Mouse (Mus musculus) C2C12 (cell line): ENCODE results near the gene Xpnpep1.

Experiments
- CEBPB ChIP-seq: IDR thresholded peaks from one replicate; pipeline ENCODE4 v1.6.1; 2011; ENCODE audit warnings: low read depth, mild to moderate bottlenecking, control low read depth, moderate library complexity
- CTCF ChIP-seq: IDR thresholded peaks from one replicate; pipeline ENCODE4 v1.5.1; 2011; ENCODE audit not compliant: control insufficient read depth, insufficient read depth, insufficient read length
- FOSL1 ChIP-seq: IDR thresholded peaks from one replicate; pipeline ENCODE4 v1.8.0; 2011; ENCODE audit warnings: mild to moderate bottlenecking, low read length; ENCODE audit not compliant: poor library complexity, insufficient read depth, severe bottlenecking
- MAX ChIP-seq: IDR thresholded peaks from one replicate; pipeline ENCODE4 v1.6.1; 2011; ENCODE audit warnings: mild to moderate bottlenecking, control low read depth
- MYOD1 ChIP-seq: IDR thresholded peaks from one replicate; pipeline ENCODE4 v1.6.1; 2011; ENCODE audit warnings: low read depth; ENCODE audit not compliant: control insufficient read depth, insufficient read length
- MYOG ChIP-seq: IDR thresholded peaks from one replicate; pipeline ENCODE4 v1.6.1; 2011; ENCODE audit not compliant: control insufficient read depth, insufficient read length; ENCODE audit errors: extremely low read depth

- TF ChIP-seq CTCF (no peak), FOSL1 (no peak), MAX (no peak), CEBPB (no peak), MYOD1 (no peak), MYOG (no peak)
Measured at GRCm38 (mm10) chr19:53069451-53069850, 29.4 kb upstream of the Xpnpep1 start.
